Comparison of ENCODE assay signal across 31 mouse cellular contexts in genomic region chr4:120719152-120719551, GRCm38 (mm10). TPM values are rescaled to one million over a fixed set of nuclear protein-coding genes. Genes with fewer than 3 reads are reported as not detected.
DNase-seq lines count a peak whose midpoint lies in the region; ATAC-seq and TF ChIP-seq lines count a peak whose summit lies in the region.
"Had no signal": no experiment of that assay in that cellular context is flagged by ENCODE, and none has a peak within 500 bp of the region (broad histone marks: within the 10 kb centered on the region; RNA-seq: fewer than 3 reads in every experiment).

No protein-coding gene starts in this region.

- CTCF ChIA-PET in Patski (lab: Charles Lee): no interaction called here

- POLR2A ChIA-PET in Patski (lab: Charles Lee): no interaction called here

- no peak overlapping the region for H3K4me2 ChIP-seq in kidney, embryonic 16.5 days (replicated peaks; ENCODE audit: low read depth, low read length)
- H3K4me2 ChIP-seq in embryonic facial prominence, embryonic 13.5 days: no peak overlapping the region
- H3K4me2 ChIP-seq: embryonic facial prominence, embryonic 12.5 days; heart, embryonic 12.5 days; hindbrain, embryonic 15.5 days; limb, embryonic 13.5 days; liver, embryonic 12.5 days; midbrain, embryonic 11.5 days; neural tube, embryonic 12.5 days had no signal

- DNase-seq in kidney, postnatal 10 days: no peak
- peak; percentile 63 for DNase-seq in Patski (ENCODE audit: low read depth, low spot score)
- no peak for DNase-seq in cerebellum, adult 18-20 months
- no peak for DNase-seq in right cerebral cortex, adult 2 months (ENCODE audit: low spot score in 2 of 2)
- DNase-seq in urinary bladder, postnatal 10 days (ENCODE audit: low spot score): no peak
- DNase-seq: adrenal gland, adult 8-10 months; cerebellum, adult 9-10 months; cerebellum, postnatal 36 days; forebrain, postnatal 0 days; heart, adult 2 months; heart, postnatal 4 days; kidney, adult 11 months; kidney, postnatal 25 days; liver, postnatal 0 days; lung, postnatal 36 days; right cerebral cortex, adult 18-20 months; right cerebral cortex, postnatal 4 days; thymus, adult 2 months; thymus, postnatal 36 days had no signal

- no peak overlapping the region for H3K9ac ChIP-seq in kidney, embryonic 16.5 days (replicated peaks; ENCODE audit: low read length)
- H3K9ac ChIP-seq in embryonic facial prominence, embryonic 13.5 days: peak overlapping the region; percentile 32; the same call in 1 of the 2 replicates
- H3K9ac ChIP-seq: embryonic facial prominence, embryonic 12.5 days; forebrain, postnatal 0 days; heart, embryonic 12.5 days; hindbrain, embryonic 15.5 days; limb, embryonic 13.5 days; liver, embryonic 12.5 days; liver, postnatal 0 days; neural tube, embryonic 12.5 days had no signal

- H3K27ac ChIP-seq in kidney, embryonic 16.5 days (ENCODE audit: low read length): no peak overlapping the region
- H3K27ac ChIP-seq in embryonic facial prominence, embryonic 13.5 days: no peak overlapping the region
- H3K27ac ChIP-seq: embryonic facial prominence, embryonic 12.5 days; heart, adult 2 months; hindbrain, embryonic 15.5 days; left cerebral cortex, adult 2 months; limb, embryonic 13.5 days; liver, embryonic 12.5 days; neural tube, embryonic 12.5 days had no signal

- no peak overlapping the region for H3K4me3 ChIP-seq in kidney, embryonic 16.5 days (ENCODE audit: low read length)
- H3K4me3 ChIP-seq in embryonic facial prominence, embryonic 13.5 days: no peak overlapping the region
- H3K4me3 ChIP-seq: embryonic facial prominence, embryonic 12.5 days; heart, adult 2 months; heart, embryonic 12.5 days; hindbrain, embryonic 15.5 days; left cerebral cortex, adult 2 months; limb, embryonic 13.5 days; liver, embryonic 12.5 days; neural tube, embryonic 12.5 days had no signal

- no peak for TF ChIP-seq CTCF in Patski (IDR thresholded peaks at IDR 0.05)

- H3K27me3 ChIP-seq in kidney, embryonic 16.5 days (ENCODE audit: insufficient read depth, low read length): peaks cover 9% of the 10 kb centered on the region
- H3K27me3 ChIP-seq in Patski: no peaks in the 10 kb centered on the region
- peaks cover 9% of the 10 kb centered on the region; the same call in 1 of the 2 replicates for H3K27me3 ChIP-seq in embryonic facial prominence, embryonic 13.5 days

- no peaks in the 10 kb centered on the region for H3K9me3 ChIP-seq in kidney, embryonic 16.5 days (ENCODE audit: low read length)
- no peaks in the 10 kb centered on the region for H3K9me3 ChIP-seq in embryonic facial prominence, embryonic 13.5 days
- H3K9me3 ChIP-seq: embryonic facial prominence, embryonic 12.5 days; heart, embryonic 12.5 days; hindbrain, embryonic 15.5 days; limb, embryonic 13.5 days; liver, embryonic 12.5 days; neural tube, embryonic 12.5 days had no signal

- 14% methylated on average over 5 of the region's 5 CpGs for WGBS in kidney, embryonic 16.5 days
- 15% methylated on average over 5 of the region's 5 CpGs for whole genome bisulfite sequencing in embryonic facial prominence, embryonic 13.5 days

- peaks cover 5% of the 10 kb centered on the region; the same call in 1 of the 2 replicates for H3K4me1 ChIP-seq in kidney, embryonic 16.5 days (ENCODE audit: insufficient read depth, low read length)
- H3K4me1 ChIP-seq in embryonic facial prominence, embryonic 13.5 days: peaks cover 16% of the 10 kb centered on the region

- in situ Hi-C loops in Patski (cut with MboI; ENCODE audit: low pct_unique_long_range_greater_than_20kb): no loop called here

- no peaks in the 10 kb centered on the region for H3K36me3 ChIP-seq in kidney, embryonic 16.5 days (ENCODE audit: insufficient read depth, low read length)
- H3K36me3 ChIP-seq in embryonic facial prominence, embryonic 13.5 days: no peaks in the 10 kb centered on the region
- H3K36me3 ChIP-seq: embryonic facial prominence, embryonic 12.5 days; heart, embryonic 12.5 days; hindbrain, embryonic 15.5 days; limb, embryonic 13.5 days; liver, embryonic 12.5 days; neural tube, embryonic 12.5 days had no signal

- ATAC-seq in kidney, embryonic 16.5 days (ENCODE audit: low FRiP score, low TSS enrichment): 0 out of 2 replicates have a peak, but pooled peaks have one; percentile 42
- peak; percentile 58 for ATAC-seq in Patski
- no peak for ATAC-seq in embryonic facial prominence, embryonic 13.5 days (ENCODE audit: insufficient number of reproducible peaks, insufficient read depth, low FRiP score, low TSS enrichment, low read depth)
- ATAC-seq: forebrain, postnatal 0 days; inflammation-experienced regulatory T-cells, adult 6 months; liver, embryonic 12.5 days; liver, postnatal 0 days; midbrain, embryonic 16.5 days had no signal

RNA-seq across cellular contexts. Expression of gene Kcnq4, which starts 29.3 kb away (rescaled TPM):
- polyA plus RNA-seq in kidney, embryonic 16.5 days (2015; fragmentation: Nextera tagmentation; extraction: Ambion mirVana): 0.85 and 1.7 TPM in 2 replicates
- polyA plus RNA-seq in Patski (2021): 0.12 TPM
- polyA plus RNA-seq in embryonic facial prominence, embryonic 13.5 days (2015; fragmentation: Nextera tagmentation; extraction: Ambion mirVana): 7.2 and 7.8 TPM in 2 replicates
- polyA plus RNA-seq: inflammation-experienced regulatory T-cells, adult 6 months had no signal

RNA-seq across cellular contexts. Expression of gene Cited4, which starts 52.8 kb away (rescaled TPM):
- polyA plus RNA-seq in kidney, embryonic 16.5 days (2015; fragmentation: Nextera tagmentation; extraction: Ambion mirVana): 10.6 and 13.1 TPM in 2 replicates
- polyA plus RNA-seq in Patski (2021): 0.10 TPM
- polyA plus RNA-seq in embryonic facial prominence, embryonic 13.5 days (2015; fragmentation: Nextera tagmentation; extraction: Ambion mirVana): 1.3 and 2.7 TPM in 2 replicates
